Mouse (Mus musculus) brain, embryonic 18.5 days (tissue): ENCODE results near the gene Auts2.
A peak's percentile ranks its signal among the peaks of the same experiment; 100 is the strongest.

Experiments
- DNase-seq: peaks from one replicate; pipeline ENCODE4 v3.0.0-alpha.2; 2012; ENCODE audit warnings: low read depth, low spot score

Auts2 gene

DNA sequence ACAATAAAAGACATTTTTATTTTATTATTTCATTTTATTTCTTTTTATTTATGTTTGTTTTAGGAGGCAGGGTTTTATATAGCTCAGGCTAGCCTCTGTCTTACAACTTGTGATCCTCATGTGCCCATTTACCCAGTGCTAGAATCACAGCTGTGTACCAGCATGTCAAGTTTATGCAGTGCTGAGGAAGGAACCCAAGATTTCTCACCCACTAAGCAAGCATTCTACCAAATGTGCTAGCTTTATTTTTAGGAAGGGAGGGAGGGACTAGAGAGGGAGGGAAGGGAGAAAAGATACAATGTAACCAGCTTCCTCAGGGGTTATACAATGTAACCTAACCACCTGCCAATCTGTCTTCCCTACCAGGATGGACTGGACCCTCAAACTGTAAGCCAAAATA lies 1067.9 kb downstream of the Auts2 start:
- no peak for DNase-seq

DNA sequence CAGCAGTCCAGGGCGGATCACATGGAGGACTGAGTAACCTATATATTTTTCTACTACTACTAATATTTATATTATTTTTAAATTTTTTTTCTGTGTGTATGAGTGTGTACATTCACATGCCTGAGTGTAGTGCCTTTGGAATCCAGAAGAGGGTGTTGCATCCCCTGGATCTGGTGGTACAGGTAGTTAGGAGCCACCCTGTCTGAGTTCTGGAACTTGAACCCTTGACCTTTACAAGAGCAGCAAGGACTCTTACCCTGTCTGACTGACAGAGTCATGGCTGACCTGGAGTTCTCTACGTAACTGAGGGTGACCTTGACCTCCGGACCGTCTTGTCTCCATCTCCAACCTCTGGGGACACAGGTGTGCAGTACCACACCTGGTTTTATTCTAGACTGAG lies 1074.5 kb downstream of the Auts2 start:
- DNase-seq, result no peak

DNA sequence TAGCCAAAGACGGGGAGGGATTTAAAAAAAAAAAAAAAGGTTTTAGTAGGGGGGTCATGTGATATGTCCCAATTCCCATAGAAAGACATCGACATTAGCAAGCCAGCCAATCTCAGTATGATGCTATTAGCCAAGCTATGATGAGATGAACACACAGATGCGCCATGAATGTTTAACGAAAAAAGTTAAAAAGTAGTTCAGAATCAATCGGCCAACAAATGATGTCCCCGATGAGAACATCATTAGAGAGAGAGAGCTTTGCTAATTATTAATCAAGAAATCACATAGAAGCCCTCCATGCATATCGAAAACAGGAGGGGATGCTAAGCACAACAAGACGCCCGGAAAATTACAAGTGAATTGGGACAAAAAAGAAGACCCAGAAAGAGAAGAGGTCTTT lies 1077.0 kb downstream of the Auts2 start:
- DNase-seq, result no peak

DNA sequence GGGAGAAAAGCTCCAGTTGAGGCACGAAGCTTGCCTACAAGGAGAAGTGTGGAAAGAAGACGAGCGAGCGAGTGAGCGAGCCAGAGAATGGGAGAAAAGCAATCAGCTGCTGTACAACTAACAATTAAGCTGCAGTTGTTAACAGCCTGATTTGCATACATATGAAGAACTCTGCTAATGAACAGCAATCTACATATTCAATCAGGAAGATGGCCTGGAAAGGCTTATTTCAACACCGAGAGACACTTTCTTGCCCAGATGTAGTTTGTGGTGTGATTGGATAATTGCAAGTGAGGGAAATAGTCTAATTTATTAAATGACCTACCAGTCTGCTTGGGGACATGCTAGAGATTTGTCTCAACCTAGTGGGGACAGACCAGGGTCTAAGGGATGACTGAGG lies 1079.7 kb downstream of the Auts2 start:
- DNase-seq, result peak; percentile 32

DNA sequence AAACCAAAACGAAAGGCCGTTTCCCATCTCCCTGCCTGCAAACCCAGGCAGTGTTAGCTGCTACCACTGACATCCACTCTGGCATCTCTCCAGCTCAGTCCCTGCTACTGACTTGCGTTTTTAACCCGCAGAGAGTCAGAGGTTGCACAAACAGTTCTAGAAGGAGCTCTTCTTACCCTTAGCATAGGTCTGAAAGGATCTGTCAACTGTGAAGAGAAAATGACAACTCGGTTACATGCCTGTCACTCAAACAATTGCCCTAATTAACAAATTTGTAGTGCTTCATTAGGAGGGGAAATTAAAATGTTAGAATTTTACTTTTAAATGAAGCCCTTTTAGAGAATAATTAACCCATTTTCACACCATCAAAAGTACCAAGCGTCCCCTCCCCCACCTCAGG lies 1083.2 kb downstream of the Auts2 start:
- peak; percentile 26 for DNase-seq

DNA sequence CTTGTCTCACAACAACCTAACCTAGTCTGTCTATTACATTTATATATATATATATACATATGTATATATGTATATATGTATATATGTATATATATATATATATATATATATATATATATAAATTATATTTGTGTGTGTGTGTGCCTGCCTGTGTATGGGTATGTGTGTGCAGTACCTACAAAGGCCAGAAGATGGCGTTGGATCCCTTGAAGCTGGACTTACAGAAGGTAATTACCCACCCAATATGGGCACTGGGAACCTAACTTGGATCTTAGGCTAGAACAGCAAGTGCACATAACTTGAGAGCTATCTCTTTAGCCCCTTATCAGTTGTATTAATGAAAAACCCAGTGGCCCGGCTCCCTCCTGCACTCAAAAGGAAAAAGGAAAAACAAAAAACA lies 1083.6 kb downstream of the Auts2 start:
- no peak for DNase-seq

DNA sequence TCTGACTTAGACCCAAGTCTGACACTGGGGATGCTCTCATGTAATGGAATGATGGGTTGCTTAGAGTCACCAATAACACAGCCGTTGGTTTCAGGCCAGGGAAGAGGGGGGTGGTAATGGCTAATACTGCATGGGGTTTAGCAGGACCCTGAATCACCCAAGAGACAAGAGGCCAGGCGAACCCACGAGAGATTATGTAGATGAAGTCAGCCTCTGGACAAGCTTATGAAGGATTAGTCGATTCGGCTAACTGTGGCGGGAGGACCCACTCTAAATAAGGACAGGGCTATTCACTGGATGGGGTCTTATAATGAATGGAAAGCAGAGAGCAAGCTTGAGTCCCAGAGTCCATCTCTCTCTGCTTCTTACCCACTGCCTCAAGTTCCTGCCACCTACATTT lies 1084.4 kb downstream of the Auts2 start:
- DNase-seq, result no peak

DNA sequence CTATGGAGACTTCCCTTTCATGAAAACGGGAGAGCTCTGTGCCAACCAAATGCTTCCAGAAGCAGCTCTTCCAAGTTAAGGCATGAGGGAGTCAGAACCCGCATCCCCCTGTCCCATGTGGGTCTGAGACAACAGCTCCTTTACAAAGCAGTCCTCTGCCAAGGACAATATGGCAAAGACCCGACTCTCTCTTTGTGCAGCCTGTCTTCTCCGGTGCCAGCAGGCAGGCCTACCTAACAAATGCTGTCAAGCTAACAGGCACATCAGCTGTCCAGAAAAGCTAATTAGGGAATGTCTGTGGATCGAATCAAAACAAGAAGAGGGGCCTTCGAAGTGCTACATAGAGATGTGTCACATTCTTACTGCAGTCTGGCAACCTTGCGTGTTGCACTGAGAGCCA lies 1085.1 kb downstream of the Auts2 start:
- DNase-seq, result peak; percentile 72

DNA sequence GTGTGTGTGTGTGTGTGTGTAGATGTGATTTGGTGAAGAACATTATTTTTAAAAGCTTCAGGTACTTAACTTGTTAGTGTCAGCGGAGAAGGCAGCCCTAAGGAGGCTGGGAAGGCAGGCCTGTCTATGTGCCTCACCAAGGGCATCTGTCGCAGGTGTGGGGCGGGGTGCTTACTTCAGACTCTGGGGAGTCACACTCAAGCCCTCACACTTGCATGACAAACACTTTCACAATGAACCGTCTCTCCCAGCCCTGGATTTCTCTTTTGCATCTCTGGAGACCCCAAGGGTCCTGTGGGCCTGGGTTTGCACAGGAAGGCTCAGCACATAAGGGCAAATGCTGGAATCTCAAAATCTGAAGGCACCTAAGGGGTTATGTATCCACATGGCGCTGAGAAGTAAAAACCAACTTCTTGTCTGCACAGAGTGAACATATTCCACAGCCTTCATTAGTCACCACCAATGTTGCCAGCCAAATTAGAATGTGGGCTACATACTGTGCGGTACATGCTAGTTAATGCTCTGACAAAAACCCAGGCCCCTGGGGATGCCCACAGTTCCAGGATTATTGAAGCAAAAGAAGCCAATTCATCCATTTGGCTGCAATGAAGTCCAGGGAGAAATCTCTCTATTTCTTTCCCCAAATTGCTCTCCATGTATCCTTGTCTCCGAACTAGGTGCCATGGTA lies 1093.8 kb downstream of the Auts2 start:
- no peak for DNase-seq

DNA sequence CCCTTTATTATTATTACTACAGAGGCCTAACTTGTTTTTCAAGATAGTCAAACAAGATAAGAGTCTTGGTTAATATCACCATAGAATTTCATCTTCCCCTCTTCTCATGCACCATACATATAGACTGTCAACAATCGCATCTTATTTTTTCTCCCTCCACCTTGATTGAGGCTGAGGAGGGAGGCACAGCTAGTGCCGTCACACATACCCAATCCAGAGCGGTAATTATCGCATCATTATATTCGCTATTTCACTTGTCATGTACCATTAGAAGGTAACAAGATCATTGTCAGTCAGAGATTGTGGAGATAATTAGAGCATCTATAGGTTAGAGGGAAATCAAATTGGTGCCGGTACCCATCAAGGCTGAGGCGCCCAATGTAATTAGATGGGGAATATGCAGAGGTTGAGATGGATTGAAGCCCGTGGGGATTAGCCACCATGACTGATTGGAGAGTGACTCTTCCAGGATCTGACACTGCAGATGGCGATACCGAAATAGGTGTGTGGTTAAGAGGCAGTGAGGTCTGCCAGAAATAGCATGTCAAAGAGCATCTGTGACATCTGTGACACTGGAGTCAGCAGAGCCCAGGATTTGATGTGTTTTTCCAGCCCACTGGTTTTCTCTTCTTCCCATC lies 1107.8 kb downstream of the Auts2 start:
- DNase-seq, result no peak

DNA sequence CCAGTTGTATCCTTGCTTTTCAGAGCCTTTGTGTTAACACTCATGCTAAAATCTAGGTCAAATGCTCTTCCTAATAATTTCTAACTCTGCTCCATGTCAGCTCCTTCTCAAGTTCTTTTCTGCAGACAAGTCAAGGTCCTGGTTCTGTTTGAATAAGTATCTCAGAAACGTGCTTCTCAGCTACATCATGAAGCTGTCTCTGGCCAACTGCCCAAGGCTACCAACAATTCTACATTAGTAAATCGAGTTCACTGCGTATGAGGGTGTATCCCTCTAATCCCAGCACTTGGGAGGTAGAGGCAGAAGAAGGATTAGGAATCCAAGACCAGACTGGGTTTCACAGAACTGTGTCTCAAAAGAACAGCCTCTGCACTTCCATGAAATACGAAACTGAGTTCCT lies 1109.9 kb downstream of the Auts2 start:
- DNase-seq, result no peak

DNA sequence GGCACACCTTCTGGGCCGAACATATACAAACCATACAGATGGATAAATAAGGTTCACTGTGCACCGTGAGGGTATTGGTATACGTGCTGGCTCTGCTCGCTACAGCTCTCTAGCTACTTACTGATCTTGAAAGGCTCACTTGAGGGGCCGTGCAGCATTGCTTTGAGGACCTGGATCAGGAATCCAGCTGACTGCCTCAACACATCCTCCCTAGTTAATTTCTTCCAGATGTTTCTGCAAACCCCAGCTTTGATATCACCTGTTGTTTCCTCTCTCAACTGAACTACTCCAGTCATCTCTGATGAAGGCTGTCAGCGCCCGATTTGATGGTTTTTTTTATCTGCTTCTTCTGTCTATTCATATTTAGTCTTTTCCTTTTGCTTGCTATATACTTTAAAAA lies 1111.2 kb downstream of the Auts2 start:
- no peak for DNase-seq

DNA sequence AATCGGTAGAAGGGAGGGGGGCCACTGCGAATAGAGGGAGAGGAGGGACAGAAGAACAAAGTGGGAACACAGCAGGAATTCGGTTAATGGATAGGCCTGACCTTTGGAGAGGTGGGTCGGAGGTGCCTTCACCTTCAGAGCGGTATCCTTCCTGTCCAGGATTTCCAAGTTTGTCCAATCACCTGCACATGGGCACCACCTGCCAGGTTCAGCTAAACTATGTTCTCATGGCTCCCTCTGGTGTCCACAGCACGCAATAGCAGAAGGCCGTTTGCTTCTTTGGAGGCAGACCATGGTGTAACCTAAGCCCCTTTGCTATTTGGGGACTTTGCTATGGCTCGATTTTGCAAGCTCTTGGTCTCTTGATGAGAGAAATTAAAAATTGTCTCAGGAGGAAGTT lies 1113.0 kb downstream of the Auts2 start:
- no peak for DNase-seq

DNA sequence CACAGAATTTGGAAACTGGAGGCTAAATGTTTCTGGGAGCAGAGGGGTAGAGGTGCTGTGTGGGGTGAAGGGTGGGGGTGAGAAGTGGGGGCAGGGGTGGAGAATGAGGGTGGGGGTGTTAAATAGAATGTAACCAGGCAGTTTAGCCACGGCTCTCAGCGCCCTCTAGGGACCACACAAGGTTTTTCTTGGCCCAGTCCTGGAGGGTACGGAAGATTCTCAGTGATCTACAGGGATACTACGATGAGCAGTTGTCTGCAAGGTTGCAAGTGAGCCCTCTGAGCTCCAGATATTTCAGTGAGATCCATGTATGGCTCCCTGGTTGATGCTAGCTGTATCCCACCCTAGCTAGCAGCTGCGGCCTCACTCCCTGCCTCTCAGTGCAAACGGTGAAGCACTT lies 1113.6 kb downstream of the Auts2 start:
- no peak for DNase-seq

DNA sequence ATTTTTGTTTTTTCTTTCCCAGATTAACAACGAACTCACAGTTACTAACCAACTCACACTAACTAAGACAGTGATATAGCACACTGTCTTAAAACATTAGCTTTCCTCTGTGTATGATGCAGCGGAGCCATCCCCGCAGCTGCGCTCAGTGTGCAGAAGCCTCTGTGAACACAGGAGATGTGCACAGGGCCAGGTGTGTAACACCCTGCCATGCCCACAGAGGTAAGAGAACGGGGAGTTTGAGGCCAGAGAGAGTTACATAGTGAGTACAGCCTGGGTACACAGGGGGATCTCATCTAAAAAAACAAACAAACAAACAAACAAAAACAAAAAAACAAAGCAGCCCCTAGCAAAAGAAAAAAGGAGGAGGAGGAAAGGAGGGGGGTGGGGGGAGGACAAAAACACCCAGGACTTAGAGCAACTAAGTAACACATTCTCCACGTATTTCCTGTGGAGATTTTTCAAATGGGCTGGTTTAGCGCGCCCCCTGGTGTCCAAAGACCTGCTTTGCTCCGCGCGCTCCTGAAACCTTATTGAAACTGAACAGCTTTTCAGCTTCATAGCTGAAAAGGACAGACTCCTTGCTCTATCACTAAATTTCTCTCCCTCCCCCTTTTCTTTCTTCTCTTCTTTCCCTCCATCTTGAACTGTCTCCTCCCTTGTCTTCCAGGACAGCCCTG lies 1115.3 kb downstream of the Auts2 start:
- peak; percentile 37 for DNase-seq

DNA sequence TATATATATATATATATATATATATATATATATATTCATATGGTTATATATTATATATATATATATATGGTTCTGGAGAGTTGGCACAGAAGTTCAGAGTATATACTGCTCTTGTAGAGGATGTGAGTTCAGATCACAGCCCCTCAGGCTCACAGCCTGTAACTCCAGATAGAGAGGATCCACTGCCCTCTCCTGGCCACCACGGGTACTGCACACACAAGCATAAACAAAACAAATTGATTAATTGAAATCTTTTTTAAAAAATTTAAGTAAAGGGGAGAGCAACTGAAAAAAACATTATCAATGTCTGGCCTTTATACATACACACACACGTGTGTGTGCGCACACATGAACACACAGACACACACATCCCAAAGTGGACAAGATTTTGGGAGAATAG lies 1120.4 kb downstream of the Auts2 start:
- DNase-seq, result no peak

DNA sequence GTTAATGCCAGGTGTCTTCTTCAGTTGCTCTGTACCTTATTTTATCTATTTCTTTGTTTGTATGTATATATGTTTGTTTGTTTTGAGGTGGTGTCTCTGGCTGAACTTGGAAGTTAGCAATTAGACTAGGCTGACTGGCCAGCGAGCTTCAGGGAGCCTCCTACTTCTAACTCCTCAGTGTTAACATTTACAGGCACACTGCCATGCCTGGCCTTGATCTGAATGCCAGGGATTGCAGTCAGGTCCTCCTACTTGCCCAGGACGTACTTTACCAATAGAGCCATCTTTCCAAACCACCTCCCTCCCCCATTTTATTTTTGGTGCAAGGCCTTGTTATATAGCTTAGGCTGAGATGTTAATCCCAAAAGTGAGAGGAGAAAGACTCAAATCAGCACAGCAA lies 1122.7 kb downstream of the Auts2 start:
- DNase-seq, result no peak

DNA sequence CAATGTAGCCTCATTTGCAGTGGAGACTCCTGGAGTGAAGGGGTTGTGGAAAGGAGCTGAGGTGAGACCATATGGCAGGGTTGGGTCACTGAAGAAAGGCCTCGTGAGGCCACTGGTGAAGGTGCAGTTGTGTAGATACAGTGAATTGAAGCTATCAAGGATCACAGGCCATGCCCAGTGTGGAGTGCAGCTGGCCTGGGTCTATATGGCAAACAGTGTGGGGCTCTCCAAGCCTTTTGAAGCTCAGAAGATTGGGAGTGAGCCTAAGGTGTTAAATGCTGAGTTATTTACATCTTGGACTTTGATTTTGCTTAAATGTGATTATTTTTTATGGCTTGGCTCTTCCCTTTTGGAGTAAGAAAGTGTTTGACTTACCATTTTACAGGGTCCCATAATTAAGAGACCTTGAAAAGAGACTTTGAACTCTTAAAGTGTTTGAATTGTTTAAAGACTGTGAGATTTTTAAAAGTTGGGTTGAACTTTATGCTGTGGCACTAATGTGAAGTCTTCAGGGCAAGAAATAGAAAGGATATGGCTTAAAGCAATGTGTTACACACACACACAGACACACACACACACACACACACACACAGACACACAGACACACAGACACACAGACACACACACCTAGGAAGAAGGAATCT lies 1127.1 kb downstream of the Auts2 start:
- no peak for DNase-seq

DNA sequence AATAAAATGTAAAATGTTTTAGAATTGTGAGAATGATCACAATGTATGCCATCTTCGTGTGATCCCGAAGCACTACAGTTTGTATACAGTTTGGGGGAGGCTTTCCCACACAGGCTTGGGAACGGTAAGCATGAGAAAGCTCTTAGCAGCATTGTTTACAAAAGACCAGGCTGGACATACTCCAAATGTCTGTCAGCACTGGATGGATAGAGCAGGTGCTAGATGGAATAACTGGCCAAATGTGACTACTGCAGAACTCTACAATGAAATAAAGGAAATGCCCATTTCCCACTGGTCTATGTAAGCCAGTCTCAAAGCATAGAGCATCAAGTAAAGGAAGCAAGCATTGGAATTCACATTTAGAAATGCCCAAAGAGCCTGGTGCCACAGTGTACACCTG lies 1144.9 kb downstream of the Auts2 start:
- no peak for DNase-seq

DNA sequence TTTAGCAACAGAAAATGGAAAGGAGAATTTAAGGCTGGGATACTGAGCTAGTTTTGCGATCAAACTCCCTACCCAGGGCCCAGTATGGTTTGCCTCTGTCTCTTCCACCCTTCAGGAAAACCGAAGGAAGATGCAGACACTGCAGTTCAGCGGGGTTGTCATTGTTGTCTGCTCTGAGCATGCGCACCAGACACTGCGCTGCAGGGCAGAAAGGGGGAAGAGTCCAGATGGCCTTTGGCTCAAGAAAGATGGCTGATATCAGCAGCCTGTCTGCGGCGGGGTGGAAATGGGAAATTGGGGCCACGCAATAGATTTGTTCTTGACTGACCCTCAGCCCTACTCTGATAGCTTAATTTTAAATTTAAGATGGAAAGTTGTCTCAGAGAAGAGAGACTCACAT lies 1147.4 kb downstream of the Auts2 start:
- no peak for DNase-seq
